Mouse (Mus musculus): ENCODE data around the gene Hectd4.

GRCm38 (mm10) chr5:121383857-121384756 is 164.1 kb downstream of the Hectd4 start:
- no peak for TF ChIP-seq CTCF (IDR thresholded peaks at IDR 0.05; ENCODE audit: control insufficient read depth, insufficient read depth, low read length)
- TF ChIP-seq POLR2A (IDR thresholded peaks at IDR 0.05; ENCODE audit: borderline replicate concordance, control insufficient read depth, low read depth, low read length), result no peak
